Mouse (Mus musculus) kidney, adult 2 months (tissue): ENCODE measurements around the gene Klhl8.

Experiments
- CTCF ChIP-seq: fragments of 200-500 bp; conservative IDR thresholded peaks from 2 replicates; pipeline ENCODE4 v1.5.1; 2011; ENCODE audit warnings: low read depth, mild to moderate bottlenecking, control low read depth, low read length, moderate library complexity, mixed read lengths; ENCODE audit not compliant: insufficient read depth, insufficient read length
- POLR2A ChIP-seq: fragments of 200-500 bp; IDR thresholded peaks from one replicate; pipeline ENCODE4 v1.6.1; 2011; ENCODE audit warnings: low read depth, low read length, control low read depth

- TF ChIP-seq CTCF: no peak
- TF ChIP-seq POLR2A: no peak
Observed at GRCm38 (mm10) chr5:103846609-103847008, 64.5 kb downstream of the Klhl8 start.
